Mouse (Mus musculus): ENCODE measurements around the gene Cog6. TPM values are rescaled to one million over a fixed set of nuclear protein-coding genes. Genes with fewer than 3 reads are reported as not detected.

Gene Cog6
- polyA plus RNA-seq, 1 experiment from 2014 or later, result 57.3 TPM

GRCm38 (mm10) chr3:52983772-52984171 is 33.3 kb downstream of the Cog6 start:
- H3K4me1 ChIP-seq, result no peaks in the 10 kb centered on the region
- no peaks in the 10 kb centered on the region for H3K27me3 ChIP-seq
- no peaks in the 10 kb centered on the region for H3K9me3 ChIP-seq (replicated peaks)
- no peak overlapping the region for H3K4me2 ChIP-seq (replicated peaks)
- WGBS, result 97% methylated on average over 3 of the region's 3 CpGs
- peaks cover 56% of the 10 kb centered on the region for H3K36me3 ChIP-seq
- no peak overlapping the region for H3K27ac ChIP-seq
- no peak overlapping the region for H3K4me3 ChIP-seq
- no peak for ATAC-seq (ENCODE audit: low FRiP score)
- H3K9ac ChIP-seq, result no peak overlapping the region

- Histone ChIP-seq H3K9me3 (replicated peaks) (no peaks in the 10 kb centered on the region), H3K4me1 (no peaks in the 10 kb centered on the region), H3K27ac (no peak overlapping the region), H3K9ac (no peak overlapping the region), H3K4me3 (no peak overlapping the region), H3K27me3 (no peaks in the 10 kb centered on the region), H3K36me3 (peaks cover 49% of the 10 kb centered on the region), H3K4me2 (replicated peaks) (no peak overlapping the region)
- 89% methylated on average over 10 of the region's 10 CpGs for WGBS
- no peak for ATAC-seq (ENCODE audit: low FRiP score)
These were observed 34.0 kb downstream of the Cog6 start for GRCm38 (mm10) chr3:52982993-52983392.

GRCm38 (mm10) chr3:52974674-52975556 is 42.1 kb downstream of the Cog6 start:
- 54% methylated on average over 15 of the region's 15 CpGs for WGBS
- H3K4me1 ChIP-seq, result no peaks in the 10 kb centered on the region
- no peak overlapping the region for H3K27ac ChIP-seq
- H3K9me3 ChIP-seq (replicated peaks), result no peaks in the 10 kb centered on the region
- H3K4me2 ChIP-seq (replicated peaks), result no peak overlapping the region
- H3K36me3 ChIP-seq, result no peaks in the 10 kb centered on the region
- H3K9ac ChIP-seq, result no peak overlapping the region
- H3K27me3 ChIP-seq, result no peaks in the 10 kb centered on the region
- peak; percentile 60; the same call in 1 of the 2 replicates for ATAC-seq (ENCODE audit: low FRiP score)
- H3K4me3 ChIP-seq, result no peak overlapping the region

GRCm38 (mm10) chr3:52972916-52973315 is 44.1 kb downstream of the Cog6 start:
- no peak overlapping the region for H3K4me3 ChIP-seq
- no peak overlapping the region for H3K4me2 ChIP-seq (replicated peaks)
- H3K9me3 ChIP-seq (replicated peaks), result no peaks in the 10 kb centered on the region
- WGBS, result 72% methylated on average over 7 of the region's 7 CpGs
- no peak overlapping the region for H3K27ac ChIP-seq
- H3K36me3 ChIP-seq, result no peaks in the 10 kb centered on the region
- no peak for ATAC-seq (ENCODE audit: low FRiP score)
- no peak overlapping the region for H3K9ac ChIP-seq
- H3K27me3 ChIP-seq, result no peaks in the 10 kb centered on the region
- no peaks in the 10 kb centered on the region for H3K4me1 ChIP-seq

- Histone ChIP-seq H3K27me3 (no peaks in the 10 kb centered on the region), H3K4me1 (peaks cover 4% of the 10 kb centered on the region), H3K27ac (no peak overlapping the region), H3K4me2 (replicated peaks) (no peak overlapping the region), H3K36me3 (no peaks in the 10 kb centered on the region), H3K9me3 (replicated peaks) (no peaks in the 10 kb centered on the region), H3K9ac (no peak overlapping the region), H3K4me3 (no peak overlapping the region)
- WGBS, result 82% methylated on average over 5 of the region's 5 CpGs
- ATAC-seq (ENCODE audit: low FRiP score), result no peak
These were observed 50.0 kb downstream of the Cog6 start for GRCm38 (mm10) chr3:52967046-52967445.

- no peak overlapping the region for H3K9ac ChIP-seq
- H3K36me3 ChIP-seq, result no peaks in the 10 kb centered on the region
- H3K4me2 ChIP-seq (replicated peaks), result no peak overlapping the region
- WGBS, result 57% methylated on average over 7 of the region's 7 CpGs
- H3K4me1 ChIP-seq, result peaks cover 4% of the 10 kb centered on the region
- H3K27ac ChIP-seq, result no peak overlapping the region
- H3K9me3 ChIP-seq (replicated peaks), result peaks cover 5% of the 10 kb centered on the region; the same call in 1 of the 2 replicates
- no peaks in the 10 kb centered on the region for H3K27me3 ChIP-seq
- ATAC-seq (ENCODE audit: low FRiP score), result no peak
- no peak overlapping the region for H3K4me3 ChIP-seq
These were observed 52.8 kb downstream of the Cog6 start for GRCm38 (mm10) chr3:52964206-52964605.

- WGBS, result 54% methylated on average over 8 of the region's 8 CpGs
- no peak overlapping the region for H3K27ac ChIP-seq
- ATAC-seq (ENCODE audit: low FRiP score), result no peak
- peaks cover 4% of the 10 kb centered on the region for H3K4me1 ChIP-seq
- H3K9me3 ChIP-seq (replicated peaks), result peaks cover 5% of the 10 kb centered on the region; the same call in 1 of the 2 replicates
- no peak overlapping the region for H3K4me3 ChIP-seq
- no peak overlapping the region for H3K9ac ChIP-seq
- H3K36me3 ChIP-seq, result no peaks in the 10 kb centered on the region
- H3K4me2 ChIP-seq (replicated peaks), result no peak overlapping the region
- no peaks in the 10 kb centered on the region for H3K27me3 ChIP-seq
These were observed 53.6 kb downstream of the Cog6 start for GRCm38 (mm10) chr3:52963441-52963840.

- Histone ChIP-seq H3K9ac (no peak overlapping the region), H3K4me3 (no peak overlapping the region), H3K4me1 (peaks cover 4% of the 10 kb centered on the region), H3K4me2 (replicated peaks) (no peak overlapping the region), H3K9me3 (replicated peaks) (peaks cover 5% of the 10 kb centered on the region; the same call in 1 of the 2 replicates), H3K27me3 (no peaks in the 10 kb centered on the region), H3K27ac (no peak overlapping the region), H3K36me3 (no peaks in the 10 kb centered on the region)
- ATAC-seq (ENCODE audit: low FRiP score), result no peak
- 93% methylated on average over 14 of the region's 14 CpGs for WGBS
These were observed 54.6 kb downstream of the Cog6 start for GRCm38 (mm10) chr3:52962391-52962790.

- ATAC-seq (ENCODE audit: low FRiP score), result no peak
- H3K27ac ChIP-seq, result no peak overlapping the region
- no peak overlapping the region for H3K4me2 ChIP-seq (replicated peaks)
- no peak overlapping the region for H3K4me3 ChIP-seq
- H3K27me3 ChIP-seq, result no peaks in the 10 kb centered on the region
- H3K36me3 ChIP-seq, result no peaks in the 10 kb centered on the region
- 85% methylated on average over 3 of the region's 3 CpGs for WGBS
- peaks cover 4% of the 10 kb centered on the region for H3K4me1 ChIP-seq
- peaks cover 5% of the 10 kb centered on the region; the same call in 1 of the 2 replicates for H3K9me3 ChIP-seq (replicated peaks)
- no peak overlapping the region for H3K9ac ChIP-seq
These were observed 55.4 kb downstream of the Cog6 start for GRCm38 (mm10) chr3:52961661-52962060.

GRCm38 (mm10) chr3:52960951-52961350 is 56.1 kb downstream of the Cog6 start:
- H3K9ac ChIP-seq, result no peak overlapping the region
- H3K4me1 ChIP-seq, result peaks cover 4% of the 10 kb centered on the region
- ATAC-seq (ENCODE audit: low FRiP score), result no peak
- WGBS, result 93% methylated on average over 13 of the region's 13 CpGs
- H3K4me2 ChIP-seq (replicated peaks), result no peak overlapping the region
- H3K27me3 ChIP-seq, result no peaks in the 10 kb centered on the region
- H3K27ac ChIP-seq, result no peak overlapping the region
- no peak overlapping the region for H3K4me3 ChIP-seq
- no peaks in the 10 kb centered on the region for H3K36me3 ChIP-seq
- H3K9me3 ChIP-seq (replicated peaks), result peaks cover 5% of the 10 kb centered on the region; the same call in 1 of the 2 replicates

GRCm38 (mm10) chr3:52958444-52959120 is 58.5 kb downstream of the Cog6 start:
- Histone ChIP-seq H3K9ac (no peak overlapping the region), H3K36me3 (no peaks in the 10 kb centered on the region), H3K9me3 (replicated peaks) (peaks cover 5% of the 10 kb centered on the region; the same call in 1 of the 2 replicates), H3K27ac (no peak overlapping the region), H3K4me2 (replicated peaks) (no peak overlapping the region), H3K27me3 (no peaks in the 10 kb centered on the region; the same call in 1 of the 2 replicates), H3K4me3 (no peak overlapping the region), H3K4me1 (peaks cover 7% of the 10 kb centered on the region)
- 87% methylated on average over 10 of the region's 10 CpGs for WGBS
- no peak for ATAC-seq (ENCODE audit: low FRiP score)

- no peak overlapping the region for H3K9ac ChIP-seq
- peaks cover 7% of the 10 kb centered on the region for H3K4me1 ChIP-seq
- no peak overlapping the region for H3K4me3 ChIP-seq
- H3K27ac ChIP-seq, result no peak overlapping the region
- no peaks in the 10 kb centered on the region; the same call in 1 of the 2 replicates for H3K27me3 ChIP-seq
- no peak for ATAC-seq (ENCODE audit: low FRiP score)
- WGBS, result 92% methylated on average over 7 of the region's 7 CpGs
- H3K9me3 ChIP-seq (replicated peaks), result peaks cover 5% of the 10 kb centered on the region; the same call in 1 of the 2 replicates
- no peak overlapping the region for H3K4me2 ChIP-seq (replicated peaks)
- no peaks in the 10 kb centered on the region for H3K36me3 ChIP-seq
These were observed 59.2 kb downstream of the Cog6 start for GRCm38 (mm10) chr3:52957861-52958260.
